Mouse (Mus musculus) cerebellum, adult 2 months (tissue): Measurements from ENCODE around the gene Tmem47. TPM values are rescaled to one million over a fixed set of nuclear protein-coding genes. Genes with fewer than 3 reads are reported as not detected.

Source experiments
- DNase-seq, 2 experiments: peaks; one replicate each; pipeline ENCODE4 v3.0.0; 2021
- H3K27ac ChIP-seq: fragments of 200-500 bp; 2 replicates; pipeline ENCODE4 v1.5.1; 2012; ENCODE audit warnings: low read length, control low read depth, inconsistent platforms; ENCODE audit not compliant: insufficient read depth
- H3K27me3 ChIP-seq: fragments of 200-500 bp; 2 replicates; pipeline ENCODE4 v1.6.1; 2012; ENCODE audit warnings: inconsistent platforms, mild to moderate bottlenecking, low read length, moderate library complexity; ENCODE audit not compliant: control insufficient read depth, insufficient read depth
- H3K4me1 ChIP-seq: fragments of 200-500 bp; 2 replicates; pipeline ENCODE4 v1.6.1; 2011; ENCODE audit warnings: low read length; ENCODE audit not compliant: control insufficient read depth, insufficient read depth
- H3K4me3 ChIP-seq: fragments of 200-500 bp; replicated peaks from 2 replicates; pipeline ENCODE3; 2011; ENCODE audit warnings: mild to moderate bottlenecking, low read depth, low read length, control low read depth; ENCODE audit not compliant: insufficient read depth
- CTCF ChIP-seq: fragments of 200-500 bp; IDR thresholded peaks from 2 replicates; pipeline ENCODE4 v1.5.1; 2011; ENCODE audit warnings: low read depth, mild to moderate bottlenecking, control low read depth, low read length, moderate library complexity, borderline replicate concordance; ENCODE audit not compliant: insufficient read depth
- POLR2A ChIP-seq: fragments of 200-500 bp; IDR thresholded peaks from 2 replicates; pipeline ENCODE4 v1.6.1; 2011; ENCODE audit warnings: low read length, control low read depth, borderline replicate concordance; ENCODE audit not compliant: insufficient read depth
- WGBS: fragments of 180-500 bp; shearing (Covaris S2); methylation state at CpG from one replicate; pipeline ENCODE4 v1.1.7; 2018; 5-methylcytosine and 5-hydroxymethylcytosine counted together
- polyA plus RNA-seq: library from polyadenylated mRNA; depleted of rRNA; stranded (reverse); fragments of >200 nt; gene quantifications from 2 replicates; pipeline ENCODE4 v1.2.3, GENCODE M21; 2012

Gene Tmem47
- polyA plus RNA-seq, 1 experiment: 65.6 TPM

GRCm38 (mm10) chrX:81085025-81085752, 14.7 kb downstream of the Tmem47 start:
- TF ChIP-seq CTCF (no peak), POLR2A (no peak)
- no peaks in the 10 kb centered on the region for H3K4me1 ChIP-seq
- no peaks in the 10 kb centered on the region for H3K27me3 ChIP-seq
- 30% methylated on average over 2 of the region's 2 CpGs for WGBS
- H3K27ac ChIP-seq: no peak overlapping the region
- H3K4me3 ChIP-seq: no peak overlapping the region
- DNase-seq: no peak

GRCm38 (mm10) chrX:81147416-81147815, 76.9 kb downstream of the Tmem47 start:
- no peak for DNase-seq
- 56% methylated on average over 1 of the region's 1 CpGs for WGBS

More at GRCm38 (mm10) chrX:81147416-81147815, 76.9 kb downstream of the Tmem47 start:
- no peak overlapping the region for H3K4me3 ChIP-seq
- TF ChIP-seq CTCF (no peak), POLR2A (no peak)
- no peak overlapping the region for H3K27ac ChIP-seq
- H3K27me3 ChIP-seq: no peaks in the 10 kb centered on the region
- no peaks in the 10 kb centered on the region for H3K4me1 ChIP-seq
